Mouse (Mus musculus) G1E (cell line): ENCODE data around the gene B3galt1. TPM values are rescaled to one million over a fixed set of nuclear protein-coding genes. Genes with fewer than 3 reads are reported as not detected.

Experiments used
- ATAC-seq: 2 replicates; pipeline ENCODE4 v1.8.0; 2016; ENCODE audit warnings: mild to moderate bottlenecking; ENCODE audit not compliant: insufficient number of reproducible peaks, poor library complexity, low FRiP score, severe bottlenecking; ENCODE audit errors: extremely low read depth
- DNase-seq: peaks from one replicate; pipeline ENCODE4 v3.0.0; 2012; ENCODE audit warnings: low spot score
- H3K27me3 ChIP-seq: 2 replicates; pipeline ENCODE4 v1.6.1; 2012; ENCODE audit warnings: mild to moderate bottlenecking, low read length, inconsistent platforms; ENCODE audit not compliant: insufficient read depth
- H3K36me3 ChIP-seq: replicated peaks from 2 replicates; pipeline ENCODE3; 2012; ENCODE audit warnings: mild to moderate bottlenecking, inconsistent platforms
- H3K4me1 ChIP-seq: 2 replicates; pipeline ENCODE4 v1.6.1; 2012; ENCODE audit warnings: low read depth, low read length, inconsistent platforms, mixed read lengths; ENCODE audit not compliant: insufficient read depth
- H3K4me3 ChIP-seq: 2 replicates; pipeline ENCODE4 v1.5.1; 2012; ENCODE audit warnings: low read depth, mild to moderate bottlenecking, inconsistent platforms, low read length, moderate library complexity, mixed read lengths
- H3K9me3 ChIP-seq: replicated peaks from 2 replicates; pipeline ENCODE4 v1.6.1; 2012; ENCODE audit warnings: inconsistent platforms
- CTCF ChIP-seq: IDR thresholded peaks from 2 replicates; pipeline ENCODE4 v1.5.1; 2012; ENCODE audit warnings: low read depth, low read length, inconsistent platforms, mixed read lengths
- GATA1 ChIP-seq: IDR thresholded peaks from 2 replicates; pipeline ENCODE4 v1.6.1; 2012; ENCODE audit warnings: borderline replicate concordance, low read length, inconsistent platforms, mixed read lengths
- GATA2 ChIP-seq: IDR thresholded peaks from 2 replicates; pipeline ENCODE4 v1.6.1; 2012; ENCODE audit warnings: low read depth, low read length, inconsistent platforms, borderline replicate concordance
- POLR2AphosphoS5 ChIP-seq: IDR thresholded peaks from 2 replicates; pipeline ENCODE4 v1.6.1; 2012; ENCODE audit warnings: low read depth, low read length, inconsistent platforms; ENCODE audit not compliant: insufficient replicate concordance
- TAL1 ChIP-seq: conservative IDR thresholded peaks from 2 replicates; pipeline ENCODE4 v1.6.1; 2012; ENCODE audit warnings: low read depth, low read length, inconsistent platforms, mixed read lengths
- polyA plus RNA-seq: library from polyadenylated mRNA; stranded (reverse); fragments of >175 nt; gene quantifications from 2 replicates; pipeline ENCODE4 v1.2.3, GENCODE M21; 2012
- total RNA-seq, 2 experiments: library from RNA; stranded (forward) in 1 of 2; stranded (reverse) in 1 of 2; fragments of 200-1000 nt in 1 of 2; fragments of >200 nt in 1 of 2; fragmentation: Nextera tagmentation in 1 of 2; gene quantifications; 2 replicates each; pipeline ENCODE4 v1.2.3; 2014 to 2017

The B3galt1 gene
- total and polyA plus RNA-seq, 3 experiments: 0.16 TPM; not detected in 2

GRCm38 (mm10) chr2:68171306-68171705 lies 605.6 kb downstream of the B3galt1 start:
- Histone ChIP-seq H3K36me3 (no peaks in the 10 kb centered on the region), H3K4me1 (no peaks in the 10 kb centered on the region), H3K9me3 (peaks cover 20% of the 10 kb centered on the region), H3K4me3 (no peak overlapping the region), H3K27me3 (no peaks in the 10 kb centered on the region)
- ATAC-seq: no peak
- no peak for TF ChIP-seq GATA1
- TF ChIP-seq POLR2AphosphoS5: no peak
- no peak for TF ChIP-seq GATA2
- no peak for TF ChIP-seq TAL1
- no peak for TF ChIP-seq CTCF
- DNase-seq: no peak

Other genes with a start within 250 kb of the B3galt1 start
- gene Gm21830, start 152.1 kb upstream of the B3galt1 start, total RNA-seq (2014; fragmentation: Nextera tagmentation): not detected in 2 replicates
- not detected in 2 replicates for gene Gm21830, start 152.1 kb upstream of the B3galt1 start, total RNA-seq (2017)
- gene Gm21830, start 152.1 kb upstream of the B3galt1 start, polyA plus RNA-seq: not detected in 2 replicates
- gene Gm26727, start 132.7 kb upstream of the B3galt1 start, total RNA-seq (2014; fragmentation: Nextera tagmentation): not detected in 2 replicates
- gene Gm26727, start 132.7 kb upstream of the B3galt1 start, total RNA-seq (2017): not detected in 2 replicates
- gene Gm26727, start 132.7 kb upstream of the B3galt1 start, polyA plus RNA-seq: not detected in 2 replicates
- not detected in 2 replicates for gene Xirp2, start 119.9 kb upstream of the B3galt1 start, total RNA-seq (2014; fragmentation: Nextera tagmentation)
- gene Xirp2, start 119.9 kb upstream of the B3galt1 start, total RNA-seq (2017): under 0.01 and 0.05 TPM in 2 replicates
- gene Xirp2, start 119.9 kb upstream of the B3galt1 start, polyA plus RNA-seq: not detected in 2 replicates